Mouse (Mus musculus): ENCODE data around the gene Gpr19.

The Gpr19 gene

DNA sequence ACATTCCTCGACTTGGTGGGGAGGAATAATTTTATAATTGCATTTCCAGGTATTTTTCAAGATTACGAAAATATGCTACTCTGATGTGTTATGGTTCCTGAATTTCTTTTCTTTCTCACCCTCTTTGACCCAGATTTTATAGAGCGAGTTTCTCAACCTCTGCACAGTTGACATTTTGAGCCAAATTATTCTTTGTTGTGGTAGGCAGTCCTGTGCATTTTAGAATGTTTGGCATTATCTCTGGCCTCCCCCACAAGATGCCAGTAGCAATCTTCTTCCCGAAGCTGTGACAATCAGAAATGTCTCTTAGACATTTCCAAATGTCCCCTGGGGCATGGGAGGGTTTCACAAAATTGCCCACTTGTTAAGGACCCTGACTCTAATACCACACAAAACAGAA lies 25.3 kb upstream of the Gpr19 start:
- no peak for ATAC-seq (ENCODE audit: low TSS enrichment)

DNA sequence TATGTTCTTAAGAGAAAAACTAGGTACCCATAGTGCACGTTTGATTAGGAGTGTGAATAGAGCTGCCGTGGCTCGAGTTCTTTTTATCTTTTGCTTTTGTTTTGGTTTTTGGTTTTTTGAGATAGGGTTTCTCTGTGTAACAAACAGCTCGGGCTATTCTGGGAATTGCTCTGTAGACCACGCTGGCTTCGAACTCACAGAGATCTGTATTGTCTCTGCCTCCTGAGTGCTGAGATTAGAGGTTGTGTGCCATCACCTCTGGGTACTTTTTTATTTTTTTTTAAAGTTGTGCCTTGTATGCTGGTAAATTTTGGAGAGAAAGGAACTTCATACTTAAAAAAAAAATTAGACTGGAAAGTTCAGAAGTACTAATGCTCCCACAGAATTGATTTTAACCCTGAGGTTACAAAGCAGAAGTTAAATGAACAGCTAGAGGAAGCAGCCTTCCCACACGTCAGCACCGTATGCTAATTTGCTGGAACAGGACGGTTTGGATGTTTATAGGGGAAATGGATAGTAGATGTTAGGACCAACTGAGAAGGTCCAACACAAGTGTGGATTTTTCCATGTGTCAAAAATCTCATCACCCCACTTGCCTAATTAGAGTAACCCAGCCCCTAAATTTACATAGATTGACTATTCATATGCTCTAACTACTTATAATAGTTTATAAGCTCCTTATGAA lies 24.3 kb upstream of the Gpr19 start:
- no peak for ATAC-seq (ENCODE audit: low TSS enrichment)

DNA sequence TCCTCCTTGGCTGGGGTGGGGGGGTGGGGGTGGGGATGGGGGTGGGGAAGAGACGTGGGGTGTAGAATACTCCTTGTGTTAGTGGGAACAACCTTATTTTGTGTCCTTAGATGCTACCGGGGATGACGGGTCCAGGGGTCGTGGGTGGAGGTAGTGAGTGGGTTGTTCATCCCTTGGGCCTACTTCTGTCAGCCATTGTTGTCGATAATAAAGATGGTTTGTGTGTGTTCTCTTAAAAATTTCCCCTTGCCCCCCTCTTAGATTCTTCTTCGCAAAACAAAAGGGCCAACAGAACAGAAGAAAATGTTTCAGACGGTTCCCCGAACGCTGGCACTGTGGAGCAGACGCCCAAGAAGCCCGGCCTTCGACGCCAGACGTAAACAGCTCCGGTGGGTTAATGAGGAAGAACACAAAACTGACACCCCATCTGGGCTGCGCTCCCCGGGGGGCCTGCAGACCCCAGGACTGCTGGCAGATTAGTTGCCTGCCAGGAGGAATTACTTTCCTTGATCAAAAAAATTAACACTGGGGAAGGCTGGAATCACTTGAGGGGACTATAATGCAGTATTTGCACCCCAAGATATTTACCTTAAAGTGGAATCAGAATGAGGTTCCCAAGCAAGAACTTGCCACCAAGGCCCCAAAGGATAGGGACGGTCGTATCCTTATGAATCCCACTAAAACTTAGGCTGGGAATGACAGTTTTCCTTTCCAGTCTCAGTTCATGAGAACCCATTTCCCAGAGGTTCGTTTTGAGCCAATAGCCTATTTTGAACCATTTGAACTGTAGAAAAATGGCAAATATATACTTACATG lies 23.5 kb upstream of the Gpr19 start:
- ATAC-seq (ENCODE audit: low TSS enrichment) = no peak

DNA sequence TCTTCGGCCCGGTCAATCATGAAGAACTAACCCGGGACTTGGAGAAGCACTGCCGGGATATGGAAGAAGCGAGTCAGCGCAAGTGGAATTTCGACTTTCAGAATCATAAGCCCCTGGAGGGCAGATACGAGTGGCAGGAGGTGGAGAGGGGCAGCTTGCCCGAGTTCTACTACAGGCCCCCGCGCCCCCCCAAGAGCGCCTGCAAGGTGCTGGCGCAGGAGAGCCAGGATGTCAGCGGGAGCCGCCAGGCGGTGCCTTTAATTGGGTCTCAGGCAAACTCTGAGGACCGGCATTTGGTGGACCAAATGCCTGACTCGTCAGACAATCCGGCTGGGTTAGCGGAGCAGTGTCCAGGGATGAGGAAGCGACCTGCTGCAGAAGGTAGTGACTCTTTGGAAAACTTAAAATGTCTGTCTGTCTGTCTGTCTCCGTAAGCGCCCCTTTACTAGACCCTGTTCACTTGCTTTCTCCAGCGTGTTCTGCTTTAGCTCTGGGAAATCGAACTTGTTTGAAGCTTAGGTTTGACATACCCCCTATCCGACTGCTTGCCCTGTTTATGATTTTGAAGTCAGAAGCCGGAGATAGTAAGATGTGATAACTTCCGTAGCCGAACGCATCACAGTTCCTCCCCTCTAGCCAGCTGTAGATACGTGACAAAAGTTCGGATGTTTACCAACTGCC lies 22.8 kb upstream of the Gpr19 start:
- ATAC-seq (ENCODE audit: low TSS enrichment) = peak; percentile 23

DNA sequence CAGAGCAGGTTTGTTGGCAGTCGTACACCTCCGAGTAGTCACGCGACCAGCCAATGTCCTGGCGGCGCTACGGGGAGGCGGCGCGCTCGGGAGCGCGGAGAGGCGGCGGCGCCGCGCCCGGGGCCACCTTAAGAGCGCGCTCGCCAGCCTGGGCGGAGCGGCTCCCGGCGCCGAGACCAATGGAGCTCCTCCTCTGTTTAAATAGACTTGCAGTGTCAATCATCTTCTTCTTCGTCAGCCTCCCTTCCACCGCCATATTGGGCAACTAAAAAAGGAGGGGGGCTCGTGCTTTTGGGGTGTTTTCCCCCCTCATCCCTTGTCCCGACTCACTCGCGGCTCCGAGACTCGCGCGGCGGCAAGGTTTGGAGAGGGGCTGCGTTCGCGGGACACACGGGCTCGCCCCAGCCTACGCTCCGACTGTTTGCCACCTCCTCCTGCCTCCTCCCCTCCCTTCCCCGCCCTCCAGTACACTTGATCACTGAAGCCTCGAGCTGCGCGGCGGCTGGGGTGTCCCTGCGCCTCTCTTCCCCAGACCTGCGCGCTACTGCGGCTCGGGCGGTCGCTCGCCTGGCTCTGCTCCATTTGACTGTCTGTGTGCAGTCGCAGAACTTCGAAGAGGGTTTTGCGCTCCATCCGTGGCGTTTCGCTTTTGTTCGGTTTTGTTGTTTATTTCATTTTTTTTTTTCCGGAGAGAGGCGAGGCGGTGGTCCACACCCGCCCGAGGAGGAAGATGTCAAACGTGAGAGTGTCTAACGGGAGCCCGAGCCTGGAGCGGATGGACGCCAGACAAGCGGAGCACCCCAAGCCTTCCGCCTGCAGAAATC lies 22.0 kb upstream of the Gpr19 start, which contains the start of gene Cdkn1b:
Cdkn1b (plus strand) TSS at position 212 of the 824 bp plus-strand sequence.
- ATAC-seq (ENCODE audit: low TSS enrichment) = peak; percentile 91

DNA sequence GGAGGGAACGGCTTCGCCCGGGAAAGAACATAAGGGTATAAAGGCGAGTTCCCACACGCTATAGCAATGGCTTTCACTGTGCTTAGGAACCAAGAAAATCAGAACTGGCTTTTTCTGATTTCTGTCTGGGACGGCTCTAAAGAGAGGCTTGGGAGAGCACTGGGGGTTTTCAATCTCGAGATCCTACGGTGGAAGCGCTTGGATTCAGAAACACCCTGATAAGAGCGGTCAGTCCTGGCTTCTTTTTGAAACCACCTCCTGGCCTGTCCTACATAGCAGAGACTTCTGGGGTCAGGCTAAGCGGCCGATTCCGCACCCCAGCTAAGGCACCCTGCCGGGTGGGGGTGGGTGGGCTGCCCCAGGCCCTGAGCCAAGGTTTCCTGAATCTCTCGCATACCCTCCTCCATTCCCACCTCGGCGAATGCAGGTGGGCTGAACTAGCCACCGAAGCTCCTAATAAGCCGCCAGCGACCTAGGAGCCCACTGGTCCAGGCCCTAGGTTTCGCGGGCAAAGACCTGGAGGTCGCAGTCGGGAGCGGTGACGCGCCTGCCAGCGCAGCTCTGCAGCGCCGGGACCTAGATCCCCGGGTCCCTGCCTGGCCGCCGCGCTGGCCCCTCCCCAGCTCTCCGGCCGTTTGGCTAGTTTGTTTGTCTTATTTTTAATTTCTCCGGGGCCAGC lies 21.3 kb upstream of the Gpr19 start:
- ATAC-seq (ENCODE audit: low TSS enrichment) = peak; percentile 39

DNA sequence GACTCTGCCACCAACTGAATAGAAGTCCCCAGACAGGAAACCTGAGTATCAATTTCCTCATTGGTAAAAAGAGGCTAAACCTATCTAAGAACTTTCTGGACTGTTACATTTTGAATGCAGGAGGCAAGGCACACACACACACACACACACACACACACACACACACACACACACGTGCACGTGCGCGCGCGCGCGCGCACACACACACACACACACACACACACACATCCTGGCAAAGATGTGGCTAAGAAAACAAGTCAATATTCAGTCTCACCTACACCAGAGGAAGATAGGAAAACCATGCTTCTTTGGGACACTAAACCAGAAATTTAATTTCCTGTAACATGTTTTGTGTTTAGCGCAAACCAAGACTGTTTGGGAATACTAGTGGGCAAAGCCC lies 20.4 kb upstream of the Gpr19 start:
- ATAC-seq (ENCODE audit: low TSS enrichment) = no peak

DNA sequence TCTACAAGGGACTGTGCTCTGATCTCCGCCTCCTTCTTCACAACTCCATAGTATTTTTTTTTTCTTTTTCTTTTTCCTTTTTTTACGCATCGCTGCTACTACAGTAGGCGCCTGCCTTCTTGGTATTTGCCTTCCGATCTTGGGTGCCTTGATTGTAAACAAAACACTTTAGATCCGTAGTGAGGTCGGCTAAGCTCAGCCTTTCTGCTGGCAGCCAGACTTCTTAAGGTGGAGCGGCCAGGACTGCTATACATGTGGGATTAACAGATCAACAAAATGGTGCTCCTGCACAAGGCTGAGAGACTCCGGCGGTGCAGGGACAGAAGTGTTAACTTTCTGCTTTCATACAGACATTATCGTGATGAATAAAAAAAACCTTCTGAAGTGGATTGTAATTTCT lies 18.7 kb upstream of the Gpr19 start:
- ATAC-seq (ENCODE audit: low TSS enrichment) = peak; percentile 25; the same call in 1 of the 2 replicates

DNA sequence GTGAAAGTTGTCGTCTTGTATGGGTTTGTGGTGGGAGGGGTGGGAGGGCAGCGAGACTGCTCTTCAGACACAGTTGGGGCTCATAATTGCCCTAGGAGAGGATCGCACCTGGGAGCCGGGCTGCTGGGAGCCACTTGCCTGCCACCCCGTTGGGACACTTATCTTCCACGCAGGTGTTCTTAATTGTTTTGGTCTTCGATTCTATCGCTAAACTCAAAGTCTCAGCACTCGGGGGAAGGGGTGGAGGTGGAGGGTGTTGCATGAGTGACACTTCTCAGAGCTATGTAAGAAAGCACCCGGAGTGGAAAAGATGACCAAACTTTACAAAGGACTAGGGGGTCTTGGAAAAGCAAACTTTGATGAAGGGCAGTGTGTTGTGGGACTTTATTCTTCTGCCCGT lies 18.3 kb upstream of the Gpr19 start:
- no peak for ATAC-seq (ENCODE audit: low TSS enrichment)

DNA sequence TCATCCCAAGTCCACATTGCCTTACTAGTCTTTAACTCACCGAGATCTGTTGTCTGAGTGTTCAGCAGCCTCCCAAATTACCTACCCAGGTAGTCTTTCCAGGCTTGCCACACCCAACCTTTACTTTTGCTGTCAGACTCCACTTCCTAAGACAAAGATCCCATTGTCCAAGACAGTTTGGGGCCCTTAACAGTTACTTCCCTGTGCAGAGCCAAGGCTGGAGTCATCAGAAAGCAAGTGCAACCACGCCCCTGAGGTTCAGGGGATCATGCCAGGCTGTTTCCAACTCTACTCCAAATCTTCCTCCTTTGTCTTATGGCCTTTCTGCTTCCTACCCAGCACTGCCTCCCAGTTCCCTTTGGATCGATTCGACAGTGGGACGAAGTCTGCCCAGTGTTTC lies 16.1 kb upstream of the Gpr19 start:
- ATAC-seq (ENCODE audit: low TSS enrichment) = no peak

DNA sequence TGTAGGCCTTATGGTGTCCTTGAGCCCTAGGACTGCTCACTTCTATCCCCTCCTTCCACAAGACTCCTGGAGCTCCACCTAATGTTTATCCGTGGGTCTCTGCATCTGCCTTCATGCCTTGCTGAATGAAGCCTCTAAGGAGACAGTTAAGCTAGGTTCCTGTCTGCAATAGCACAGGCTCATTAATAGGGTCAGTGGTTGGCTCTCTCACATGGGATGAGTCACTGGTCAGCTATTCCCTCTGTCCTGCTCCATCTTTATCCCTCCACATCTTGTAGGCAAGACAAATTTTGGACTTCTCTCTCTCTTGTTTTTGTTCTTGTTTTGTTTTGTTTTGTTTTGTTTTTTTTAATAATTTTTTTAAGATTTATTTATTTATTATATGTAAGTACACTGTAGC lies 7.4 kb upstream of the Gpr19 start:
- ATAC-seq (ENCODE audit: low TSS enrichment) = no peak

DNA sequence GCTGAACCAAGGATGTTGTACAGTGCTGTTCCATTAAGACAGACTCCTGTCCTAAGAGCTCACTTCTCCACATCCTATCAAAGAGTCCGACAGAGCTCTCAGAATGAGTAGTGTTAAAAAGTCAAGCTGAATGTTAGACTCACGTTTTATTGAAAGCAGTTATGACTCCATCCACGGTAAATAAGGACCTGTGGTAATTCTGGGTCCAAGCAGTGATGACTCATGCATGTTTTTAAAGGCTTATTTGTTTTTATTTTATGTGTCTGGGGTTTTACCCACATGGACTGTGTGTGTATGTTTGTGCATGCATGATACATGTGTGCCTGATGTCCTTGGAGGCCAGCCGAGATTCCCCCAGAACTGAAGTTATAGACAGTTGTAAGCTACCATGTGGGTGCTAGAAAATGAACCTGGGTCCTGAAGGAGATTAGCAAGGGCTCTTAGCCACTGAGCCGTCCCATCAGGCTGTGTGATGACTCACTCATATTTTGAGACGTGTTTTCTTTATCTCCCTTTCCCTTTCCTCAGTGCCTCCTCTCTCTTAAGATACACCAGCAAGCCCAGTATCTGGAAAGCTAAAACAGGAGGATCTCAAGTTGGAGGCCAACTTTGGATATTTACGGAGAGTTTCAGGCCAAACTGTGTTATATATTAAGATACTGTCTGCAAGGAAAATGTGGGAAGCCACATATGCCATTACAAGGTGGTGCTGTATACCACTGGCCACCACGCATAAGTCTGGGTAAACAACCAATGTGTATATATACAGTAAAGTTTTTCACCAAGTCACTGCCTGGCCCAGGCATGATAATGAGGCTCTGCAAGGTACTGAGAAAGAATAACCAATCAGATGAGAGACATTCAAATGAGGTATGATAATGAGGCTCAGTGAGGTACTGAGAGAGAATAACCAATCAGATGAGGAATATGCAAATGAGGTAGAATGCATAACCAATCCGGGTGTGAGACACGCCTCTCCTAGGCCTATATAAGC lies 5.8 kb upstream of the Gpr19 start:
- ATAC-seq (ENCODE audit: low TSS enrichment) = no peak

DNA sequence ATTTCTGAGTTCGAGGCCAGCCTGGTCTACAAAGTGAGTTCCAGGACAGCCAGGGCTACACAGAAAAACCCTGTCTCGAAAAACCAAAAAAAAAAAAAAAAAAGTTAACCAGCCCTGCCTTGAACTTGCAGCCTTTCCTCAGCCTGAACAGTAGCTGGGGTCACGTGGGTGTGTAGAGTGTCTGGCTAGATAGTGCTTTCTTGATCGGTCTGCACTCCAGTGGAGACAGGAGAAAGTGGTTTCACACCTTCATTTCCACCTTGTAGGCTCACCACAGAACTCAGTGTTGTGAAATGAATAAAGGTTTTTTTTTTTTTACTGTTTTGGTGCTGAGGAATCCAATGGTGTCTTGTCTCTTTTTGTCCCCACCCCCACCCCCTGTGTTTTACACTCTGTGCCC lies 5.0 kb upstream of the Gpr19 start:
- ATAC-seq (ENCODE audit: low TSS enrichment) = no peak

DNA sequence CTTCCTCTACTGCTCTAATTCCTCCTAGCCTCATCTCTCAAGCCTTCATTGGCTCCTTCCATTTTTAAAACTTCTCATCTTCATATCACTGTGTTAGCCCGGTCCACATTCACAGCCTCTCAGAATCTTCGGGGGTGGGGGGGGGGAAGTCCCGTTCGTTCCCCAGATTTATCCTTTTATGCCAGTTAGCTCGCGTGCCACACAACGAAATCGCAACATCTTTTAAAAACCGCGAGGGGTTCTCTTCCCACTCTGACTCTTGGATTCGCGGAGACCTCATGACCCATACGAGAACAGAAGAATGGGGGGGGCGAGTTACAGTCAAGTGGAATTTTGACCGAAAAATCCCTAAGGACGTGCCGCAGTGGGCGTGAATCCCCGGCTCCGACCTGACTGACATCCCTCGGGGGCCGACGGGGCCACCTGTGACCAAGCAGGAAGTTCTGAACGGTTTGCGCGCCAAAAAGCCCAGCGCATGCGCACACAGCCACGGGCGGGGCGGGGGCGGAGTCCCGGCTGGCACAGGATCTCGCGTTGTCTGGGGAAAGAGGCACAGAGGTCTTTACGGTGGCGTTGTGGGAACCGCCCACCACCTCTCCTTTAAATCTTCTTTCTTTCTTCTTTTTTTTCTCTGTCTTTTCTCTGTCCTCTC lies 809 bp downstream of the Gpr19 start:
- ATAC-seq (ENCODE audit: low TSS enrichment) = peak; percentile 88

DNA sequence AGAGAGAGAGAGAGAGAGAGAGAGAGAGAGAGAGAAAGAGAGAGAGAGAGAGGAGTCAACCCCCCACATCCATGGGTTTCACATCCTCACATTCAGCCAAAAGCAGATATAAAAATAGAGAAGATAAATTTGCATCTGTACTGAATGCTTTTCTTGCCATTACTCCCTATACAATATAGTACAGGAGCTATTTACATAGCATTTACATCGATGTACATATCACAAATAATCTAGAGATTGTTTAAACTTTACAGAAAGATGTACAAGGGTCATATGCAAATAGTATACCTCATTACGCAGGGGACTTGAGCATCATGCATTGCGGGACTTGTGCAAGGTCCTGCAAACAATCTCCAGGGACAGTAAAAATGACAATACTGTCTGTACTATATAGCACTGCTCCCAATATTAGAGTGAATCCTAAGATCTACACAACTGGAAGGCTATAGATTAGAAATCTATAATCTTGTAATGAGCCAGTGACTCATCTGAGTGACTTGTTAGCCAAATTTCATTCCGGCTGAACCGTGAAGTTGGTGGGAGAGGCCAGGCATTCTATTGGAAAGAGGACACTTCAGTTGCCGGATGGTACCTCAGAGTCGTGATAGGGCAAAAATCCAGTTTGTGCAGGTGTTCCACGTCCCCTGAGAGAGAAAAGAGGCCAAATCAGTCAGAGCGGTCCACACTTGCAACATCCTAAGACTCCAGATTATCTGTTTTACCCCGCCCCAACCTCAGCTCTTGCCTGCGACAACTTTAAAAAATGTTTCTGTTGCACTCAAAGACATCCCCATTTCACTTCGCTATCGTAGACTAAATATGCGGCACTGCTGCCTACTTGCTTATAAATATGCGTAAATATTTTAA lies 1.6 kb downstream of the Gpr19 start:
- no peak for ATAC-seq (ENCODE audit: low TSS enrichment)

DNA sequence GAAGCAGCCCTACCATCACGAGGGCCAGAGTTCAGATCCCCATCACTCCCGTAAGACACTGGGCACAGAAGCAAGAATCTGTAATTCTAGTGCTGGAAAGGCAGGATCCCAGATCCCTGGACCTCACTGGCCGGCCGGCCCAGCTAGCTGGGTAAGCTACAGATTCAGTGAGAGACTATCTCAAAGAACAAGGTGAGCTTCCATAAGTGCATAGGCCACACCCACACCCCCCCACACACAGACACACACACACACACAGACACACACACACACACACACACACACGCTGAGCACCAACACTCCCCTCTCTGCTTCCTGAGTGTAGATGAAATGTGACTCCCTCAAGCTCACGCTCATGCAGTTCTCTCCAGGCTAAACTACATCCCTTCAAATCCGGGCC lies 7.9 kb downstream of the Gpr19 start:
- no peak for ATAC-seq (ENCODE audit: low TSS enrichment)

DNA sequence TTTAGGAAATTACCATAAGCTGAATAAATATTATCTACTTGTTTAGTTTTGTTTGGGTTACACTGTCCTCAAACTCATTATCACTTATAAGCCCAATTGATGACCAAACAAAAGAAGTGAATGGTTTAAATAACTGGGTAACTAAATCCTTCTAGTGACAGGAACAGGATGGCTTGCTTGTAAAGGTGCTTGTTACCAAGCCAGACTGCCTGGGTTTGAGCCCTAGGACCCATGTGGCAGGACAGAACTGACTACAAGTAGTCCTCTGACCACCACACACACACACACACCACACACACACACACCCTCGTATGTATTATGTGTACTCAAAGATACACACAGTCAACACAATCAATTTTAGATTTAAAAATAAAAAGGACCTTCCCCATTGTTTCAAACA lies 8.6 kb downstream of the Gpr19 start:
- ATAC-seq (ENCODE audit: low TSS enrichment) = no peak

DNA sequence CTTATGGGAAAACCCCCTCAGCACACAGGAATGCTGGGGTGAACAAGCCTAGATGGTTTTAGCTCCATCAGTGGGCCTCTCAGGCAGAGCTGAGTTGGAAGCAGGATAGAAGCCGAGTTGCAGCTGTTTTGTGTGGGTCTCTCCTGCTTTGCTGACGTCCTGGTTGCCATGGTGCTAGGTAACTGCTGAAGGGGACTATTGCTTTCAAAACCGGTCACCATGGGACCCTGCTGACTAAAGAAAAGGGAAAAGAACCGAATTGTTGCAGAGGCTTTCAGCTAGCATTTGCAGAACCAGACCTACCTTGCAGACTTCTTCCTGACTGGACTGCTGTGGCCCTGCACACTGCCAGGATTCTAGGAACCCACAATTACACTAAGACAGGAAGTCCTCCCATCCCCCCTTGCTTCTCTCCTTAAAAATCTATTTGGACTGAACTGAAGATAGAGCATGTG lies 9.8 kb downstream of the Gpr19 start:
- ATAC-seq (ENCODE audit: low TSS enrichment) = peak; percentile 64

All from frontal cortex, adult (tissue).